Mouse (Mus musculus): ENCODE results near the gene Slc35e1. TPM values are rescaled to one million over a fixed set of nuclear protein-coding genes. Genes with fewer than 3 reads are reported as not detected.

Gene Slc35e1
- polyA plus RNA-seq, 1 experiment, result 0.29 TPM

DNA sequence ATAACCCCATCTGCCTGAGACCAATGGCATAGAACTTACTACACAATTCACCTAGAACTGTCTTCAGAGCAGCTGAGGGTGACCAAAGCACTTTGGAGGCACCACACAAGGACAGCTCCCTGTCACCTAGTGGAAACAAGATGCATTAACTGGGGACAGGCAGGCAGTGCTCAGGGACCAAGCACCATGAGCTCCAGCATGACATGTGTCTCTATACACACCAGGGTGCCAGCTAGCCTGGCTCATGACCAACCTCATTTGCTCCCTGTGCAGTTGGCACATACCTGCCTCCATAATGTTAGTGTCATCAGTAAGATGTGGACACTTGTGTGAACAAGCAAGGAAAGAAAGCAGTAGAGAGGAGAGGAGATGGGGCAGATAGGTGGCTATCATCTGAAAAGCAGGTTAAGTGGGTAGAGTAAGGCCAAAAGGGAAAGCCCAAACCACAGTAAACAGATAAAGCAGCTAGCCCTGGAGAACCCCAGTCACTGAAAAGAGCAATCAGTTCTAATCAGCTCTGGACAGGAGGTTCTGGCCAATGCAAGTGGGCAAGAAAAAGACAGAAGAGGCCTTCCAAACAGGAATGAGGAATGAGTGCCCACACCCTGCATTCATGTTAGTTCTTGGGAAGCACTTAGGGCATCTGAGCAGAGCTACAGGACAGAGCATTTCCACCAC, 12.4 kb upstream of the Slc35e1 start:
- Histone ChIP-seq H3K9me3 (ENCODE audit: control insufficient read depth, low read length) (no peaks in the 10 kb centered on the region), H3K4me3 (replicated peaks) (no peak overlapping the region), H3K36me3 (ENCODE audit: control insufficient read depth) (peaks cover 40% of the 10 kb centered on the region), H3K4me1 (ENCODE audit: control insufficient read depth) (peaks cover 43% of the 10 kb centered on the region), H3K27me3 (ENCODE audit: control insufficient read depth) (no peaks in the 10 kb centered on the region)
- TF ChIP-seq GATA1 (IDR thresholded peaks at IDR 0.05; ENCODE audit: low read length), result no peak
- TF ChIP-seq TAL1 (IDR thresholded peaks at IDR 0.05; ENCODE audit: low read length), result no peak

DNA sequence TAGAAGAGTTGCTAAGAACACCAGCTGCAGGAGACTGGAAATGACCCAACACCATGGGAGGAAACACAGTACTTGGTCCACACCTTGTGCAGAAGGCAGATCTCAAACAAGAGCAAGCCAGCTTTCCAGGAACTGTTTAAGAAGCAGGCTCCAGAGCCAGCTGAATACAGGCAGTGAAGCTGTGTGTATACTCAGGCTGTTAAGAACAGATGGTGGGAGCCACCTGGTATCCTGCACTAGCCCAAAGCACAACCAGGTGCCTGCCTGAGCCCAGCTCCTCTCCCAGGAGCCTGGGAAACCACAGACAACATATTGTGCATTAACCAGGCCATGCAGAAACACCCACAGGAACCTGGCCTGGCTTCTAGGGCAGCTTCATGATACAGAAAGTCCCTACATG, 11.7 kb upstream of the Slc35e1 start:
- H3K4me3 ChIP-seq (replicated peaks), result no peak overlapping the region
- TF ChIP-seq GATA1 (IDR thresholded peaks at IDR 0.05; ENCODE audit: low read length), result no peak
- TF ChIP-seq TAL1 (IDR thresholded peaks at IDR 0.05; ENCODE audit: low read length), result no peak
- no peaks in the 10 kb centered on the region for H3K27me3 ChIP-seq (ENCODE audit: control insufficient read depth)
- H3K36me3 ChIP-seq (ENCODE audit: control insufficient read depth), result peaks cover 41% of the 10 kb centered on the region
- peaks cover 44% of the 10 kb centered on the region for H3K4me1 ChIP-seq (ENCODE audit: control insufficient read depth)
- no peaks in the 10 kb centered on the region for H3K9me3 ChIP-seq (ENCODE audit: control insufficient read depth, low read length)

GRCm38 (mm10) chr8:72500521-72500931, 8.1 kb upstream of the Slc35e1 start:
- no peak for TF ChIP-seq GATA1 (IDR thresholded peaks at IDR 0.05; ENCODE audit: low read length)
- no peak for TF ChIP-seq TAL1 (IDR thresholded peaks at IDR 0.05; ENCODE audit: low read length)
- no peaks in the 10 kb centered on the region for H3K27me3 ChIP-seq (ENCODE audit: control insufficient read depth)
- H3K9me3 ChIP-seq (ENCODE audit: control insufficient read depth, low read length), result no peaks in the 10 kb centered on the region
- peaks cover 33% of the 10 kb centered on the region for H3K4me1 ChIP-seq (ENCODE audit: control insufficient read depth)
- H3K4me3 ChIP-seq (replicated peaks), result no peak overlapping the region
- peaks cover 77% of the 10 kb centered on the region for H3K36me3 ChIP-seq (ENCODE audit: control insufficient read depth)

DNA sequence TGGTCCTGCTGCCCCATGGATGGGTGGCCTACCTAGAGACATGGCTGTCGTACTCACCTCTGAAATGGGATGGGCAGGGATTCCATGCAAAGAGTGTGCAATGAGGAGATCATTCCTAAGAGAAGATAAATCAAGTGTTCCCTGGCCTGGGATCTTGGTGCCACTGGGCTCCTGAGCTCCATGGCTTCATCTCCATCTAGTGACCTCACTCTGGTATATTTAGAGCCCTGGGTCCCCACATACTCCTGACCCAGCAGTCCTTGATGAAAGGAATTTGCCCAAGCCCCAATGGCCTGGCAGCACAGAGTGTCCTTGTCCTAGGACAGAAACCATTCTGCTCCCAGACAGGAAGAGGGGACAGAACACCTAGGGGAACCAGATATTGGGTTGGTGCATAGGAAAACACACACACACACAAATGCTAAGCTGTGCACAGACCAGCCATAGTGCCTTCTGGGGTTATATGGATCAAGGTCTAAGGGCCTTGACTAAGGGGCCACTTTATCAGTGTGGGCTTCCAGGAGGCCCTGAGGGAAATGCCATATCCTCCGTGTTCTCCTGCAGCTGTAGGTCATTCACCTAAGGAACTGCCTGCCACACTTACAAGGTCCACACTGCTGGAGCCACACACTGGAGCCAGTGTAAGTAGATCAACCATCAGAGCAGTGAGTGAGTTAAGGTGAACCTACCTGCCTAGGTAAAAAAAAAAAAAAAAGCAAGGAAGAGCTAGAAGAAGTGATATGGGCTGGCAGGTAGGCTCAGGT, 7.3 kb upstream of the Slc35e1 start:
- Histone ChIP-seq H3K4me3 (replicated peaks) (no peak overlapping the region), H3K36me3 (ENCODE audit: control insufficient read depth) (peaks cover 82% of the 10 kb centered on the region), H3K9me3 (ENCODE audit: control insufficient read depth, low read length) (no peaks in the 10 kb centered on the region), H3K27me3 (ENCODE audit: control insufficient read depth) (no peaks in the 10 kb centered on the region), H3K4me1 (ENCODE audit: control insufficient read depth) (peaks cover 34% of the 10 kb centered on the region)
- TF ChIP-seq GATA1 (IDR thresholded peaks at IDR 0.05; ENCODE audit: low read length), result no peak
- no peak for TF ChIP-seq TAL1 (IDR thresholded peaks at IDR 0.05; ENCODE audit: low read length)

GRCm38 (mm10) chr8:72498527-72498926, 6.1 kb upstream of the Slc35e1 start:
- Histone ChIP-seq H3K27me3 (ENCODE audit: control insufficient read depth) (no peaks in the 10 kb centered on the region), H3K9me3 (ENCODE audit: control insufficient read depth, low read length) (no peaks in the 10 kb centered on the region), H3K4me1 (ENCODE audit: control insufficient read depth) (peaks cover 31% of the 10 kb centered on the region), H3K4me3 (replicated peaks) (no peak overlapping the region), H3K36me3 (ENCODE audit: control insufficient read depth) (peaks cover 80% of the 10 kb centered on the region)
- no peak for TF ChIP-seq TAL1 (IDR thresholded peaks at IDR 0.05; ENCODE audit: low read length)
- TF ChIP-seq GATA1 (IDR thresholded peaks at IDR 0.05; ENCODE audit: low read length), result no peak

DNA sequence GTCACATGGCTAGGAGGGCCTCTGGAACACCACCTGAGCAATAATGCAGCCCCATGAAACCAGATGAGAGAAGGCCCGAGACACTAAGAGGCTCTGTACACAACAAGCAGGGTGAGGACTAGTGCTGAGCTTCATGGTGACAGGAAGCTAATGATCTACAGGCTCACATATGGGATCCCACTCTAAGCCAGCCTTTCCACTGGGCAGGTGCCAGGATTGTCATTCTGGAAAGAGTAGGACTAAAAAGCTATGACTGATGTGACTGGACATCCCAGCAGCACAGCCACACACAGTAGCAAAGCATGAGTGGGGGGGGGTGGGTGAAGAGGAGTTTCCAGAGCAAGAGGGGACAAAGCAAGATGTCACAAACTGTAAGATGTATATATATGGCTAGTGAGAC, 5.5 kb upstream of the Slc35e1 start:
- Histone ChIP-seq H3K36me3 (ENCODE audit: control insufficient read depth) (peaks cover 80% of the 10 kb centered on the region), H3K9me3 (ENCODE audit: control insufficient read depth, low read length) (no peaks in the 10 kb centered on the region), H3K4me1 (ENCODE audit: control insufficient read depth) (peaks cover 37% of the 10 kb centered on the region), H3K27me3 (ENCODE audit: control insufficient read depth) (no peaks in the 10 kb centered on the region), H3K4me3 (replicated peaks) (no peak overlapping the region)
- TF ChIP-seq GATA1 (IDR thresholded peaks at IDR 0.05; ENCODE audit: low read length), result no peak
- no peak for TF ChIP-seq TAL1 (IDR thresholded peaks at IDR 0.05; ENCODE audit: low read length)

- no peaks in the 10 kb centered on the region for H3K9me3 ChIP-seq (ENCODE audit: control insufficient read depth, low read length)
- peaks cover 40% of the 10 kb centered on the region for H3K4me1 ChIP-seq (ENCODE audit: control insufficient read depth)
- H3K36me3 ChIP-seq (ENCODE audit: control insufficient read depth), result peaks cover 72% of the 10 kb centered on the region
- TF ChIP-seq GATA1 (IDR thresholded peaks at IDR 0.05; ENCODE audit: low read length), result no peak
- TF ChIP-seq TAL1 (IDR thresholded peaks at IDR 0.05; ENCODE audit: low read length), result no peak
- H3K4me3 ChIP-seq (replicated peaks), result no peak overlapping the region
- no peaks in the 10 kb centered on the region for H3K27me3 ChIP-seq (ENCODE audit: control insufficient read depth)
These were observed 3.8 kb upstream of the Slc35e1 start for GRCm38 (mm10) chr8:72496217-72496616.

DNA sequence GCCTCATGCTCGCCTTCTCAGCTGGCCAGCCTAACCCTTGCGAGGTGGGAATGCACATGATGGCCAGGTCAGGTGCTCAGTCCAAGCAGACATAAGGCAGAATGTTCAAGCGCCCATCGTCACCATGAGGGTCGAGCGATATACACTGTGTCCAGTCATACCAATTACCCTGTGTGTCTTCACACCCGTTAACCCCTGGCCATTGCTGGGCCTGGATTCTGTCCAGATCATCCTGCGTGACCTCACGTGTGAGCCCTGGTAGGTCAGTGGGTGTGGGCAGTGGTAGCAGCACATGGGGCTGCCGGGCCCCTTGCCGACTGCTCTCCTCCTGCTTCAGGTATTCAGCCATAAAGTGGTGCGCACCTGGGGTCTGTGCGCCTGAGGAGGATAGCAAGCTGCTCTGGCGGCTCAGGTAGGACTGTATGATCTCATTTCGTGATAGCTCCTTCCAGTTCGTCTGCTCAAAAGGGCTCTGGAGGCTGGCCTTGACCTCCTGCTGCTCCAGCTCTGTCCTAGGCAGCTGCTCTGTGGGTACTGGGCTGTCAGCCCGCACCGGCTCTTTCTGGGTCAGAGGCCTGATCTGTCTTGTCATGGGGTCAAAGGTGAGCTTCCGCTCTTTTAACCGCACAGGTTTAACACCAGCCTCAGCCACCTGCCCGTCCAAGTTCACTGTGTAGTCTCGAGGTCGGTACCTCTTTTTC, 3.1 kb upstream of the Slc35e1 start:
- H3K4me3 ChIP-seq (replicated peaks), result no peak overlapping the region
- H3K36me3 ChIP-seq (ENCODE audit: control insufficient read depth), result peaks cover 73% of the 10 kb centered on the region
- no peaks in the 10 kb centered on the region for H3K9me3 ChIP-seq (ENCODE audit: control insufficient read depth, low read length)
- TF ChIP-seq GATA1 (IDR thresholded peaks at IDR 0.05; ENCODE audit: low read length), result no peak
- no peak for TF ChIP-seq TAL1 (IDR thresholded peaks at IDR 0.05; ENCODE audit: low read length)
- H3K4me1 ChIP-seq (ENCODE audit: control insufficient read depth), result peaks cover 43% of the 10 kb centered on the region
- no peaks in the 10 kb centered on the region for H3K27me3 ChIP-seq (ENCODE audit: control insufficient read depth)

DNA sequence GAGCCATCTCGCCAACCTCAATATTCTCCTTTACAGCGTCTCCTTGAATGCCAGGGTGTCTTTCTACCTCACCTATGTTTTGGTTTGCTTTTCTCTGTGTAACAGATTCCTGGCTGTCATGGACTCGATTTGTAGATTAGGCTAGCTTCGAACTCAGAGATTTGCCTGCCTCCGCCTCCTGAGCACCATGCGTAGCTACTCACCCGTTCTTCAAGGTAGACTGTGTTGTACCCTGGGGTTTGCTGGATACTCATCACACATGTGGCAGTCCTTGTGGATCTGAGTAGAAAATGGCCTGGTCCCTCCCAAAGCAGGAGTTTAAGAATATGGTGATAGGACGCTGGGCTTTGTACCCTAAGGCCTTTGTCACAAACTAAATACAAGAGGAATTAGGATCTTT, 967 bp upstream of the Slc35e1 start:
- no peak for TF ChIP-seq GATA1 (IDR thresholded peaks at IDR 0.05; ENCODE audit: low read length)
- no peak for TF ChIP-seq TAL1 (IDR thresholded peaks at IDR 0.05; ENCODE audit: low read length)
- Histone ChIP-seq H3K27me3 (ENCODE audit: control insufficient read depth) (no peaks in the 10 kb centered on the region), H3K36me3 (ENCODE audit: control insufficient read depth) (peaks cover 75% of the 10 kb centered on the region), H3K9me3 (ENCODE audit: control insufficient read depth, low read length) (no peaks in the 10 kb centered on the region), H3K4me3 (replicated peaks) (peak overlapping the region; percentile 98), H3K4me1 (ENCODE audit: control insufficient read depth) (peaks cover 59% of the 10 kb centered on the region)
